Mouse (Mus musculus) heart, embryonic 11.5 days (tissue): ENCODE data around the gene Fbxo4. TPM values are rescaled to one million over a fixed set of nuclear protein-coding genes. Genes with fewer than 3 reads are reported as not detected.

ENCODE experiments used
- ATAC-seq: fragments of 200-750 bp; cut with Nextera tagmentation; replicated peaks from 2 replicates; pipeline ENCODE4 v1.8.0; 2017; ENCODE audit warnings: moderate library complexity; ENCODE audit not compliant: insufficient number of reproducible peaks, low FRiP score, low TSS enrichment
- H3K27ac ChIP-seq: fragments of 300-500 bp; sonication (generic); 2 replicates; pipeline ENCODE4 v1.5.1; 2014; ENCODE audit warnings: mild to moderate bottlenecking, low read depth, low read length
- H3K27me3 ChIP-seq: fragments of 300-500 bp; sonication (generic); 2 replicates; pipeline ENCODE4 v1.6.1; 2014; ENCODE audit warnings: mild to moderate bottlenecking, low read length, mixed read lengths; ENCODE audit not compliant: control insufficient read depth, insufficient read depth
- H3K36me3 ChIP-seq: fragments of 300-500 bp; sonication (generic); 2 replicates; pipeline ENCODE4 v1.6.1; 2014; ENCODE audit warnings: mild to moderate bottlenecking, low read length, moderate library complexity, mixed read lengths; ENCODE audit not compliant: control insufficient read depth, insufficient read depth
- H3K4me1 ChIP-seq: fragments of 300-500 bp; sonication (generic); 2 replicates; pipeline ENCODE4 v1.6.1; 2014; ENCODE audit warnings: low read length; ENCODE audit not compliant: control insufficient read depth, insufficient read depth
- H3K4me2 ChIP-seq: fragments of 300-500 bp; sonication (generic); 2 replicates; pipeline ENCODE4 v1.6.1; 2014; ENCODE audit warnings: mild to moderate bottlenecking, moderate library complexity
- H3K4me3 ChIP-seq: fragments of 300-500 bp; sonication (generic); 2 replicates; pipeline ENCODE4 v1.5.1; 2014; ENCODE audit warnings: low read depth, low read length
- H3K9ac ChIP-seq: fragments of 300-500 bp; sonication (generic); 2 replicates; pipeline ENCODE4 v1.6.1; 2014; ENCODE audit warnings: mild to moderate bottlenecking, low read depth, low read length, moderate library complexity
- H3K9me3 ChIP-seq: fragments of 300-500 bp; sonication (generic); replicated peaks from 2 replicates; pipeline ENCODE4 v1.6.1; 2016; ENCODE audit warnings: low read length; ENCODE audit not compliant: control insufficient read depth
- WGBS: fragments of 180-500 bp; shearing (Covaris S2); extraction: QIAGEN DNeasy Blood & Tissue Kit; methylation state at CpG from one replicate; pipeline ENCODE4 v1.1.7; 2014; ENCODE audit not compliant: insufficient replicate concordance; 5-methylcytosine and 5-hydroxymethylcytosine counted together
- polyA plus RNA-seq: library from polyadenylated mRNA; unstranded; fragments of >200 nt; fragmentation: Nextera tagmentation; extraction: Ambion mirVana; gene quantifications from 2 replicates; pipeline ENCODE4 v1.2.1, GENCODE M21; 2014

The Fbxo4 gene
- polyA plus RNA-seq, 1 experiment from 2014 or later: 11.1 TPM

- H3K27ac ChIP-seq: no peak overlapping the region
- H3K4me2 ChIP-seq: peak overlapping the region; percentile 78; the same call in 1 of the 2 replicates
Measured at GRCm38 (mm10) chr15:4024726-4025507, 45.5 kb upstream of the Fbxo4 start.

DNA sequence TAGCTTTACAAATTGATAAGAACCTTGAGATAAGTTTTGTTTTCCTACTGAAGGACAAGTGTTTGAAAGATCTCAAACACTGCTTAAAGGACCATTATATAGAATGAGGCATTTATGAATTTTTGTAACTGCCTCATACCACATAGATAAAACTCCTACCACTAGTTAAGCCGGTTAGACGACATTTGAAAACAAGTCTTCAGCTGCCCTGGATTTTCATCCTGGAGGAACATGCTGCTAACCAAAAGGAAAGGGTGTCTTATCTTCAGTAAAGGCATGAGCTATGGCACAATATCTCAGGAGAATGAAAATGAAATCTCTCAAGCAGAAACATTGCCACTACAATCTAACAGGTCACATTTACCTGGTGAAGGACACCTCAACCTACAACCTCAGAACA, 44.4 kb upstream of the Fbxo4 start:
- no peaks in the 10 kb centered on the region for H3K36me3 ChIP-seq
- H3K4me3 ChIP-seq: no peak overlapping the region
- H3K27ac ChIP-seq: no peak overlapping the region
- no peak overlapping the region for H3K4me2 ChIP-seq
- H3K27me3 ChIP-seq: no peaks in the 10 kb centered on the region
- no peak overlapping the region for H3K9ac ChIP-seq
- H3K9me3 ChIP-seq: no peaks in the 10 kb centered on the region
- H3K4me1 ChIP-seq: peaks cover 13% of the 10 kb centered on the region; the same call in 1 of the 2 replicates
- 84% methylated on average over 2 of the region's 2 CpGs for WGBS
- ATAC-seq: no peak

More at GRCm38 (mm10) chr15:4024726-4025507, 45.5 kb upstream of the Fbxo4 start:
- 77% methylated on average over 13 of the region's 13 CpGs for WGBS
- Histone ChIP-seq H3K27me3 (no peaks in the 10 kb centered on the region), H3K36me3 (no peaks in the 10 kb centered on the region), H3K4me1 (peaks cover 13% of the 10 kb centered on the region; the same call in 1 of the 2 replicates), H3K4me3 (no peak overlapping the region), H3K9ac (no peak overlapping the region), H3K9me3 (no peaks in the 10 kb centered on the region)
- ATAC-seq: no peak

- ATAC-seq: no peak
- no peak overlapping the region for H3K27ac ChIP-seq
- H3K9me3 ChIP-seq: no peaks in the 10 kb centered on the region
- no peak overlapping the region for H3K9ac ChIP-seq
- 72% methylated on average over 4 of the region's 4 CpGs for WGBS
- no peak overlapping the region for H3K4me2 ChIP-seq
- no peaks in the 10 kb centered on the region for H3K27me3 ChIP-seq
- H3K4me1 ChIP-seq: peaks cover 4% of the 10 kb centered on the region; the same call in 1 of the 2 replicates
- no peaks in the 10 kb centered on the region for H3K36me3 ChIP-seq
- no peak overlapping the region for H3K4me3 ChIP-seq
Measured at GRCm38 (mm10) chr15:4020711-4021110, 41.3 kb upstream of the Fbxo4 start.

DNA sequence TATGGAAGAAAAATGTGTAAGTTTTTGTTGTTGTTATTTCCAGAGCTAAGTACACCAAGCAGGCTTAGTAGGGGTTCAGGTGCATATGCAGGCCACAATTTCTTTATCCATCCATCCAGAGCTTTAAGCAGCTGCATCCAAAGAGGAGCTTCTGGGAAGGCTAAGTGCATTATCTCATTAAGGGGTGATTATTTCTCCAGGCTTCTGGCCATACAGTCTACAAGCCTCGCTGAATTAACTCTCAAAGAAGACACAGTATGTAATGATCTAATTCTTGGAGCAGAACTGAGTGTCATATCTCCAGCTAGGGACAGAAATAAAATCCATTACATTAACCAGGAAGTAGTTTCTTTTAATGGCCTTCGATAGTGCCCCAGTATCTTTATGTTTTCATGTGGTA, 34.5 kb upstream of the Fbxo4 start:
- Histone ChIP-seq H3K9me3 (no peaks in the 10 kb centered on the region), H3K4me3 (no peak overlapping the region), H3K36me3 (no peaks in the 10 kb centered on the region), H3K27ac (no peak overlapping the region), H3K27me3 (no peaks in the 10 kb centered on the region), H3K4me2 (no peak overlapping the region), H3K9ac (no peak overlapping the region), H3K4me1 (no peaks in the 10 kb centered on the region)
- ATAC-seq: no peak
- WGBS: 72% methylated on average over 2 of the region's 2 CpGs

DNA sequence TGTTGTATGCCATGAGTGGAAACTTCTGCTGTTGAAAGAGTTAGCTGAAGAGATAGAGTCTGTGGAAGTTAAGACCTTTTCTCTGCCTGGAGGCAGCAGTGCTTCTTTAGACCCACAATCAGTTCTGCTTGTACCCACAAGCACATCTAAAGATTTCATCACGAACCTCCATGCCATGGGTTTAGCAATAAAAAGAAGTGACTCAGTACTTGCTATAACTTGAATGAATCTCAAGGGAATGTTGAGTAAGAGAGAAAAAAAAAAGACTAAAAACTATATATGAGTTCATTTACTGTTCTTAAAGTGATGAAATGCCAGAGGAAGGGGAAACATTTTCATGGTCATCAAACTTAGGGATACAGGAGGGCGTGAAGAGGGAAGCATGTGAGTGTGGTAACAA, 21.2 kb upstream of the Fbxo4 start:
- no peak for ATAC-seq
- WGBS: 81% methylated on average over 2 of the region's 2 CpGs
- Histone ChIP-seq H3K36me3 (no peaks in the 10 kb centered on the region), H3K4me1 (no peaks in the 10 kb centered on the region), H3K9ac (no peak overlapping the region), H3K4me3 (no peak overlapping the region), H3K9me3 (peaks cover 5% of the 10 kb centered on the region; the same call in 1 of the 2 replicates), H3K4me2 (no peak overlapping the region), H3K27ac (no peak overlapping the region), H3K27me3 (no peaks in the 10 kb centered on the region)

- no peak overlapping the region for H3K9ac ChIP-seq
- H3K4me3 ChIP-seq: no peak overlapping the region
- H3K36me3 ChIP-seq: no peaks in the 10 kb centered on the region
- 64% methylated on average over 2 of the region's 2 CpGs for WGBS
- no peaks in the 10 kb centered on the region for H3K9me3 ChIP-seq
- H3K4me2 ChIP-seq: no peak overlapping the region
- no peak overlapping the region for H3K27ac ChIP-seq
- no peaks in the 10 kb centered on the region for H3K27me3 ChIP-seq
- no peak for ATAC-seq
- H3K4me1 ChIP-seq: peaks cover 4% of the 10 kb centered on the region; the same call in 1 of the 2 replicates
Measured at GRCm38 (mm10) chr15:3999144-3999543, 19.8 kb upstream of the Fbxo4 start.

- ATAC-seq: no peak
- peaks cover under 1% of the 10 kb centered on the region; the same call in 1 of the 2 replicates for H3K36me3 ChIP-seq
- no peaks in the 10 kb centered on the region for H3K27me3 ChIP-seq
- peak overlapping the region; percentile 63 for H3K4me2 ChIP-seq
- peak overlapping the region; percentile 81 for H3K4me3 ChIP-seq
- H3K9me3 ChIP-seq: no peaks in the 10 kb centered on the region
- whole genome bisulfite sequencing: 19% methylated on average over 14 of the region's 14 CpGs
- peak overlapping the region; percentile 92 for H3K27ac ChIP-seq
- peak overlapping the region; percentile 62 for H3K9ac ChIP-seq
- peaks cover 4% of the 10 kb centered on the region; the same call in 1 of the 2 replicates for H3K4me1 ChIP-seq
Measured at GRCm38 (mm10) chr15:3996267-3997010, 17.1 kb upstream of the Fbxo4 start.

DNA sequence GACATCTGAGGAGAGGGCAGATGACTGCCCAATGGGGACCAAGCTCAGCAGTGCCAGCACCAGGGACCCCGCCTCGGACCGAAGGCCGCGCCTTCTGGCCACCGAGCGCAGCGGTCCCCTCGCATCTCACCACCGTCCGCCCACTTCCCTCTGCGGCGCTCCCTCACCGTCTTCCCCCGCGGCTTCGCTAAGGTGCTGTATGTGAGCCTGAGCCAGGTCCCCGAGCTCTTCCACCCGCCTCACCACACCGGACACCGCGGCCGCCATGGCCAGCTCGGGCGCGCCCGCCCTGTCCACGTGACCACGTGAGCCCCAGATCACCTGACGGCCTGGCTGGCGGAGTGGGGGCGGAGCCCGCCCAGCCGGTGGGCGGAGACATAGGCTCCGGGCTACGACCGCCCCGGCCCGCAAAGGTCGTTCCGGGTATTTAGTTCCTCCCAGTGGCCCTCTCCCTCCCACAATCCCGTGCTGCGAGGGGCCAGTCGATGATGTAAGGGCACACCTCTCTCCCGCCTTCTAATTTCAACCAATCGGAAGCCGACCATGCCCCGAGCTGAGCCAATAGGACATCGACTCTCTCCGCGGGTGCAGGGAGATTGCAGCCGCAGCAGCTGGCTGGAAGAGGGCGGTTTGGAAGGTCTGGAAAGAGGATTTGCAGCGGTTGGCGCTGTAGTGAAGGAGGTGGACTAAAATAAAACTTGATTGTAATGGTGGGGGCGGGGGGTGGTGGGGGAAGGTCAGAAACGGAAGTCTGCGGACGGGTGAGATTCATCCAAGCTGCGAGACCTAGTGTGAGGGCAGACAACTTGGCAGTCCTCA, 16.3 kb upstream of the Fbxo4 start, which contains the start of gene AW549877:
Gene AW549877, minus strand, starts transcription at position 297 of the 819 bp plus-strand sequence.
- peaks cover 3% of the 10 kb centered on the region; the same call in 1 of the 2 replicates for H3K36me3 ChIP-seq
- H3K9ac ChIP-seq: peak within 1 kb of the TSS; percentile 93
- H3K4me2 ChIP-seq: peak within 1 kb of the TSS; percentile 63
- no peaks in the 10 kb centered on the region for H3K9me3 ChIP-seq
- H3K27ac ChIP-seq: peak within 1 kb of the TSS; percentile 92
- under 1% methylated on average over 61 of the region's 61 CpGs for WGBS
- peak within 1 kb of the TSS; percentile 81 for H3K4me3 ChIP-seq
- peaks cover 4% of the 10 kb centered on the region; the same call in 1 of the 2 replicates for H3K4me1 ChIP-seq
- H3K27me3 ChIP-seq: no peaks in the 10 kb centered on the region
- peak; percentile 100 for ATAC-seq
